Mouse (Mus musculus) liver, adult 2 months (tissue): ENCODE results near the gene Klhdc1.

Experiments used
- CTCF ChIP-seq: fragments of 200-500 bp; IDR thresholded peaks from 2 replicates; pipeline ENCODE4 v1.5.1; 2011; ENCODE audit warnings: low read depth, low read length, control low read depth
- POLR2A ChIP-seq: fragments of 200-500 bp; IDR thresholded peaks from 2 replicates; pipeline ENCODE4 v1.6.1; 2011; ENCODE audit warnings: low read length, control low read depth; ENCODE audit not compliant: insufficient read depth; ENCODE audit errors: extremely low read depth

DNA sequence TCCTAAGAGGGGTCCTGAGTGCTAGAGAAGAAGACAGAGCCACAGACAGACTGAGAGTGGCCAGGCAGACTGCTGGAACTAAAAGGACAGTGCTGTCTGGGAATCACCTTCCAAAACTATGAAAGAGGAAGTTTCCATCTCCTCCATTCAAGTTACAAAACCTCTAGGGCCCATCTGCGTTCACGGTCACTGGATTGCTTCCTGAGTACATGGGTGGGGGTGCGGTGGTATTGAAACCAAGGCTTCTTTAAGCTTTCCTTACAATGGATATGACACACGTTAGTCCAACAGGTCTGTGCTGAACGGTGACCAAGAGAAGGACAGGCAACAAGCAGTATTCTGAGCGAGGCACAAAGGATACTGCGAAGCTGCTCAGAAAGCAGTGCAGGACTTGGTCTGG lies 26.6 kb upstream of the Klhdc1 start:
- TF ChIP-seq POLR2A: no peak
- TF ChIP-seq CTCF: no peak
